ENCODE assay signal across 8 mouse cellular contexts in genomic region chr12:100907598-100908297, GRCm38 (mm10). TPM values are rescaled to one million over a fixed set of nuclear protein-coding genes. Genes with fewer than 3 reads are reported as not detected.
DNase-seq lines count a peak whose midpoint lies in the region; ATAC-seq and TF ChIP-seq lines count a peak whose summit lies in the region.

Gpr68 (minus strand) TSS chr12:100908198.

- H3K36me3 ChIP-seq in embryonic facial prominence, embryonic 13.5 days: no peaks in the 10 kb centered on the region
- H3K36me3 ChIP-seq in hindbrain, embryonic 14.5 days (replicated peaks; ENCODE audit: control insufficient read depth, insufficient read depth): peaks cover 3% of the 10 kb centered on the region
- no peaks in the 10 kb centered on the region for H3K36me3 ChIP-seq in limb, embryonic 15.5 days

- no peak for TF ChIP-seq CTCF in layer of hippocampus, adult 2 months (conservative IDR thresholded peaks at IDR 0.05)
- TF ChIP-seq CTCF in olfactory bulb, adult 2 months (IDR thresholded peaks at IDR 0.05; ENCODE audit: insufficient read depth, low read depth, low read length): no peak

- H3K27me3 ChIP-seq in embryonic facial prominence, embryonic 13.5 days: peaks cover 46% of the 10 kb centered on the region
- H3K27me3 ChIP-seq in hindbrain, embryonic 14.5 days (ENCODE audit: control insufficient read depth, insufficient read depth, low read length): peaks cover 4% of the 10 kb centered on the region; the same call in 1 of the 2 replicates
- H3K27me3 ChIP-seq in limb, embryonic 15.5 days: peaks cover 24% of the 10 kb centered on the region

- 5% methylated on average over 39 of the region's 39 CpGs for WGBS in embryonic facial prominence, embryonic 13.5 days
- WGBS in hindbrain, embryonic 14.5 days: 5% methylated on average over 39 of the region's 39 CpGs
- WGBS in limb, embryonic 15.5 days: 5% methylated on average over 39 of the region's 39 CpGs
- 7% methylated on average over 39 of the region's 39 CpGs for WGBS in olfactory bulb, adult 2 months

- DNase-seq in layer of hippocampus, adult 2 months (ENCODE audit: low spot score in 2 of 2): no peak
- no peak for DNase-seq in layer of hippocampus, adult 9-11 months
- DNase-seq in adrenal gland, postnatal 10 days: peak; percentile 61
- peak; percentile 33 for DNase-seq in hindbrain, embryonic 14.5 days (ENCODE audit: low spot score)
- DNase-seq in frontal cortex, postnatal 10 days (ENCODE audit: low spot score in 2 of 2): no peak

- no peak for ATAC-seq in embryonic facial prominence, embryonic 13.5 days (ENCODE audit: insufficient number of reproducible peaks, insufficient read depth, low FRiP score, low TSS enrichment, low read depth)
- peak; percentile 80 for ATAC-seq in hindbrain, embryonic 14.5 days (ENCODE audit: low FRiP score)
- no peak for ATAC-seq in limb, embryonic 15.5 days (ENCODE audit: insufficient number of reproducible peaks, low FRiP score, low TSS enrichment, low read depth)

- no peak for TF ChIP-seq POLR2A in olfactory bulb, adult 2 months (IDR thresholded peaks at IDR 0.05; ENCODE audit: insufficient read depth, low read depth, low read length)

- H3K9ac ChIP-seq in embryonic facial prominence, embryonic 13.5 days: peak within 1 kb of the TSS; percentile 68
- peak within 1 kb of the TSS; percentile 69 for H3K9ac ChIP-seq in hindbrain, embryonic 14.5 days
- H3K9ac ChIP-seq in limb, embryonic 15.5 days: peak within 1 kb of the TSS; percentile 27; the same call in 1 of the 2 replicates

- peaks cover 8% of the 10 kb centered on the region for H3K4me1 ChIP-seq in embryonic facial prominence, embryonic 13.5 days
- peaks cover 8% of the 10 kb centered on the region; the same call in 1 of the 2 replicates for H3K4me1 ChIP-seq in hindbrain, embryonic 14.5 days (replicated peaks; ENCODE audit: control insufficient read depth, insufficient read depth, low read length)
- H3K4me1 ChIP-seq in limb, embryonic 15.5 days: peaks cover 23% of the 10 kb centered on the region
- peaks cover 11% of the 10 kb centered on the region for H3K4me1 ChIP-seq in olfactory bulb, adult 2 months (ENCODE audit: control insufficient read depth, insufficient read depth, low read length)

- no peaks in the 10 kb centered on the region for H3K9me3 ChIP-seq in embryonic facial prominence, embryonic 13.5 days
- no peaks in the 10 kb centered on the region for H3K9me3 ChIP-seq in hindbrain, embryonic 14.5 days (ENCODE audit: control insufficient read depth, low read length)
- H3K9me3 ChIP-seq in limb, embryonic 15.5 days: no peaks in the 10 kb centered on the region

- H3K4me2 ChIP-seq in embryonic facial prominence, embryonic 13.5 days: peak within 1 kb of the TSS; percentile 76
- peak within 1 kb of the TSS; percentile 89 for H3K4me2 ChIP-seq in hindbrain, embryonic 14.5 days (replicated peaks)
- peak within 1 kb of the TSS; percentile 80 for H3K4me2 ChIP-seq in limb, embryonic 15.5 days

- H3K4me3 ChIP-seq in layer of hippocampus, adult 2 months: peak within 1 kb of the TSS; percentile 57
- peak within 1 kb of the TSS; percentile 45 for H3K4me3 ChIP-seq in embryonic facial prominence, embryonic 13.5 days
- H3K4me3 ChIP-seq in hindbrain, embryonic 14.5 days (replicated peaks; ENCODE audit: low read length): peak within 1 kb of the TSS; percentile 42
- peak within 1 kb of the TSS; percentile 39 for H3K4me3 ChIP-seq in limb, embryonic 15.5 days
- H3K4me3 ChIP-seq in olfactory bulb, adult 2 months (ENCODE audit: insufficient read depth, low read depth, low read length): peak within 1 kb of the TSS; percentile 61

- peak within 1 kb of the TSS; percentile 59 for H3K27ac ChIP-seq in layer of hippocampus, adult 2 months
- H3K27ac ChIP-seq in embryonic facial prominence, embryonic 13.5 days: no peak within 1 kb of the TSS
- no peak within 1 kb of the TSS for H3K27ac ChIP-seq in hindbrain, embryonic 14.5 days
- no peak within 1 kb of the TSS for H3K27ac ChIP-seq in limb, embryonic 15.5 days
- H3K27ac ChIP-seq in olfactory bulb, adult 2 months (ENCODE audit: insufficient read depth, low read depth, low read length): no peak within 1 kb of the TSS

RNA-seq across cellular contexts. Expression of gene Gpr68, which starts in this region (rescaled TPM):
- total RNA-seq in layer of hippocampus, adult 2 months (2021): 10 to 100 TPM; 20.1 to 22.2 TPM
- 1 to 10 TPM; 1.6 to 1.8 TPM for total RNA-seq in adrenal gland, postnatal 10 days (2021)
- 0.62 and 0.69 TPM in 2 replicates for polyA plus RNA-seq in embryonic facial prominence, embryonic 13.5 days (2015; fragmentation: Nextera tagmentation; extraction: Ambion mirVana)
- 3.1 and 3.7 TPM in 2 replicates for polyA plus RNA-seq in hindbrain, embryonic 14.5 days (2014; fragmentation: Nextera tagmentation; extraction: Ambion mirVana)
- polyA plus RNA-seq in limb, embryonic 15.5 days (2015; fragmentation: Nextera tagmentation; extraction: Ambion mirVana): 0.33 and 0.61 TPM in 2 replicates
- polyA plus RNA-seq in olfactory bulb, adult 2 months (2012; ENCODE audit: insufficient read depth, insufficient read length, low replicate concordance, missing spikeins): not detected in 2 replicates

Comparison
In these comparisons a context has a peak if more than half of its experiments do, and no peak if none do; other contexts are left out.
1. RNA of gene Gpr68 (total RNA-seq): 20.1 to 22.2 TPM in layer of hippocampus, adult 2 months; 1.6 to 1.8 TPM in adrenal gland, postnatal 10 days; every median in the first group is over 4 times any median in the second.
2. DNase-seq: peak in adrenal gland, postnatal 10 days (single experiment) and hindbrain, embryonic 14.5 days (single experiment); none in layer of hippocampus, adult 2 months (0 of 2), layer of hippocampus, adult 9-11 months (single experiment) and frontal cortex, postnatal 10 days (0 of 2).
3. Peak in every context shown above with its lines, with median percentiles within 50 percentile points of each other: H3K4me3 ChIP-seq, H3K4me2 ChIP-seq and H3K9ac ChIP-seq.